Mouse (Mus musculus) testis, adult 2 months (tissue): ENCODE results near the gene Nup107. TPM values are rescaled to one million over a fixed set of nuclear protein-coding genes. Genes with fewer than 3 reads are reported as not detected.
"Not testable (repeated sequence)": the region's sequence is repeated elsewhere in the genome, so short reads cannot be mapped to it uniquely, and the experiment has no call there.

Source experiments
- H3K27ac ChIP-seq: fragments of 200-500 bp; 2 replicates; pipeline ENCODE4 v1.5.1; 2012; ENCODE audit warnings: low read depth, low read length; ENCODE audit not compliant: control insufficient read depth, insufficient read depth
- H3K27me3 ChIP-seq: fragments of 200-500 bp; 2 replicates; pipeline ENCODE4 v1.6.1; 2012; ENCODE audit warnings: mild to moderate bottlenecking, low read length, moderate library complexity; ENCODE audit not compliant: control insufficient read depth, insufficient read depth
- H3K36me3 ChIP-seq: fragments of 200-500 bp; 2 replicates; pipeline ENCODE4 v1.6.1; 2012; ENCODE audit warnings: mild to moderate bottlenecking, low read length; ENCODE audit not compliant: control insufficient read depth, insufficient read depth
- H3K4me1 ChIP-seq: fragments of 200-500 bp; 2 replicates; pipeline ENCODE4 v1.6.1; 2012; ENCODE audit warnings: low read length; ENCODE audit not compliant: control insufficient read depth, insufficient read depth
- H3K4me3 ChIP-seq: fragments of 200-500 bp; 2 replicates; pipeline ENCODE4 v1.5.1; 2012; ENCODE audit warnings: low read depth, mild to moderate bottlenecking, low read length, moderate library complexity, mixed read lengths; ENCODE audit not compliant: control insufficient read depth
- CTCF ChIP-seq: fragments of 200-500 bp; IDR thresholded peaks from 2 replicates; pipeline ENCODE4 v1.5.1; 2012; ENCODE audit warnings: low read depth, mild to moderate bottlenecking, inconsistent platforms, low read length, moderate library complexity; ENCODE audit not compliant: control insufficient read depth, insufficient read depth, insufficient replicate concordance
- POLR2A ChIP-seq: fragments of 200-500 bp; IDR thresholded peaks from 2 replicates; pipeline ENCODE4 v1.6.1; 2012; ENCODE audit warnings: low read depth, mild to moderate bottlenecking, inconsistent platforms, low read length, moderate library complexity; ENCODE audit not compliant: control insufficient read depth
- polyA plus RNA-seq: library from polyadenylated mRNA; depleted of rRNA; stranded (reverse); fragments of >200 nt; gene quantifications from 2 replicates; pipeline ENCODE4 v1.2.3, GENCODE M21; 2012

Nup107 gene
- polyA plus RNA-seq, 1 experiment: 16.8 TPM

DNA sequence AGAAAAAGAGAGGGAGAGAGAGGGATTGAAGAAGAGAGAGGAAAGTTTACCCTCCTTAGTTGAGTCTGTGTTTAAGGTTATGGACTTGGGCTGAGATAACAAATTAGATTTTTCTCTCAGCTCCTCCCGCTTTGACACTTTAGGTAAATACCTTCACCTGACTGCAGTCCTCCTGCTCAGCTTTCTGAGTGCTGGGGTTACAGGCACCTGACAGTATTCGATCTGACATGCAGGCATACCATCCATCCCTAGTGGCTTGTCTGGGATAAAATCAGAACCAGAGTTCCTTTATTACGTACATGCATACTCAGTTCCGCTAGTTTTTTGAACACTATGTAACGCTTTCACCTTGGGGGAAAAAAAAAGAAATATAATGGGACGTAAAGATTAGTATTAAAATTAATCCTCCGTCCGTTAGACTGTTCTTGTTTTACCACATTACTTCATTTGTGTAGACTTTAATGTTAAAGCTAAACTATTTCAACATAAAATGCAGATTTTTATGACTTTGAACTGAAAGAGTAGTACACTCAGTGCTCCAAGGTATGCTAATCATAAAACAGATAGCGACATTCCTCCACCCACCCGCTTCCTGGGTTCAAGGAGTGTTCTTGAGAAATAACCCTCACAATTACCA, 43.3 kb downstream of the Nup107 start:
- H3K27ac ChIP-seq: no peak overlapping the region
- H3K36me3 ChIP-seq: no peaks in the 10 kb centered on the region; the same call in 1 of the 2 replicates
- TF ChIP-seq CTCF (no peak), POLR2A (no peak)
- no peaks in the 10 kb centered on the region for H3K27me3 ChIP-seq
- H3K4me1 ChIP-seq: no peaks in the 10 kb centered on the region; the same call in none of the 2 replicates
- H3K4me3 ChIP-seq: no peak overlapping the region

DNA sequence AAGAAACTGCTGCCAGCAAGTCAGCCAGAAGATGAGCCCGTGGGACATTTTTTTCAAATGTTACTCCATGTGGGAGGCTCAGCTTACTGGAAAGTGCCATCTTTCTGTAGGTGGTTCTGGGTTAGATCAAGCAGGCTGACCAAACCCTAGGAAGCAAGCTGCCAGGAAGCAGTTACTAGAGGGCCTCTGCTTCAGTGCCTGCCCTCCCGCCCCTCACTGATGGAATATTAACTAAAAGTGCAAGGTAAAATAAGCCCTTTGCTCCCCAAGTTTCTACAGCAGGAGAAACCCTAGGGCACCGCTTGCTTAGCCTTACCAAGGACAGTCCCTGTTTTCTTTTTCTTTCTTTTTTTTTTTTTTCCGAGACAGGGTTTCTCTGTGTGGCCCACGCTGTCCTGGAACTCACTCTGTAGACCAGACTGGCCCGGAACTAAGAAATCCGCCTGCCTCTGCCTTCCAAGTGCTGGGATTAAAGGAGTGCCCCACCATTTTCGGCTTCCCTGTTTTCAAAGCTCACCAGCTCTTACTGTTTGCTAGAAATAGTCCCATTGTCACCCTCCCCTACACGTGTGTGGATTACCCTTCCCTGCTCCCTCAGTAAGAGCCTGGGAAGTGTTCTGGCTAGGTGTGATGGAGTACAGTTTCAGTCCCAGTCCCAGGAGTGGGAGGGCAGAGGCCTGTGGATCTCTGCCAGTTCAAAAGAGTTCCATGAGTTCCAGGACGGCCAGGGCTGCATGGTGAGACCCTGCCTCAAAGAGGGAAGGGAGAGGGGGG, 44.0 kb downstream of the Nup107 start:
- Histone ChIP-seq H3K4me1 (no peaks in the 10 kb centered on the region; the same call in none of the 2 replicates), H3K36me3 (no peaks in the 10 kb centered on the region; the same call in 1 of the 2 replicates), H3K4me3 (no peak overlapping the region), H3K27ac (no peak overlapping the region), H3K27me3 (no peaks in the 10 kb centered on the region)
- TF ChIP-seq CTCF: no peak

DNA sequence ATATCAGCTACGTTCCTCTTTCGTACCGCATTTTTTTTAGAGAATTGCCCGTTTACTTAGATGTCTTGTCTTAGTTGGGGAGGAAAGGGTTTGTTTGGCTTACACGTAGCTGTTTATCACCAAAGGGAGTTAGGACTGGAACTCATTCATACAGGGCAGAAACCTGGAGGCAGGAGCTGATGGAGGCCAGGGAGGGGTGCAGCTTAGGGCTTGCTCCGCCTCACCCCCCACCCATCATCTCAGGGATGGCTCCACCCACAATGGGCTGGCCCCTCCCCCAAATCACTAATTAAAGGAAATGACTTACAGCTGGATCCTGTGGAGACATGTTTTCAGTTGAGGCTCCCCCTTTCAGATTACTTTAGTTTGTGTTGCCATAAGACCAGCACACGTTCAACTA, 44.8 kb downstream of the Nup107 start:
- TF ChIP-seq CTCF (no peak), POLR2A (no peak)
- Histone ChIP-seq H3K4me3 (no peak overlapping the region; the same call in 1 of the 2 replicates), H3K4me1 (no peaks in the 10 kb centered on the region; the same call in none of the 2 replicates), H3K27me3 (no peaks in the 10 kb centered on the region), H3K27ac (no peak overlapping the region), H3K36me3 (no peaks in the 10 kb centered on the region; the same call in 1 of the 2 replicates)

DNA sequence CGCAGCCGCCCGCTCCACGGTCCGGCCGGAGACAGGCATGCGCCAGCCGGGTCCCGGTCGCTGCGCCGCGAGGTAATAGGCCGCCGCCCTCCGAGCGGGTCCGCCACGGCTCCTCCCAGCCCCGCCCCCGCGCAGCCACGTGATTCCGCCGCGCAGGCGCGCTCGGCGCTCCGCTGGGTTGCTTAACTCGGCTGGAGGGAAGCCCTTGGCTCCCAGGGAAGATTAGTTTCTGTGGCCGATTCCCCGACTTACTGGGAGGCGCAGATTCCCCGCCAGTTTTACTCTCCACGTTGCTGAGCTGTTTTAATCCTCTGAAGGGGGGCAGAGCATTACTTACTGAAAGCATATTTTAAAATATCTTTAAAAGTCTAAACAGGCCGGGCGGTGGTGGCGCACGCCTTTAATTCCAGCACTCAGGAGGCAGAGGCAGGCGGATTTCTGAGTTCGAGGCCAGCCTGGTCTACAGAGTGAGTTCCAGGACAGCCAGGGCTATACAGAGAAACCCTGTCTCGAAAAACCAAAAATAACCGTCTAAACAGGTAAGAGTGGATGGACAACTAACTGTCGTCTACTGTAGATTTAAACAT, 46.1 kb downstream of the Nup107 start, which contains the start of gene Slc35e3:
Slc35e3 (minus strand) TSS at position 69 of the 587 bp plus-strand sequence.
- TF ChIP-seq POLR2A (peak; percentile 44), CTCF (no peak)
- Histone ChIP-seq H3K4me3 (peak within 1 kb of the TSS; percentile 63), H3K27me3 (no peaks in the 10 kb centered on the region), H3K36me3 (no peaks in the 10 kb centered on the region; the same call in 1 of the 2 replicates), H3K27ac (peak within 1 kb of the TSS; percentile 38; the same call in 1 of the 2 replicates), H3K4me1 (no peaks in the 10 kb centered on the region; the same call in none of the 2 replicates)

DNA sequence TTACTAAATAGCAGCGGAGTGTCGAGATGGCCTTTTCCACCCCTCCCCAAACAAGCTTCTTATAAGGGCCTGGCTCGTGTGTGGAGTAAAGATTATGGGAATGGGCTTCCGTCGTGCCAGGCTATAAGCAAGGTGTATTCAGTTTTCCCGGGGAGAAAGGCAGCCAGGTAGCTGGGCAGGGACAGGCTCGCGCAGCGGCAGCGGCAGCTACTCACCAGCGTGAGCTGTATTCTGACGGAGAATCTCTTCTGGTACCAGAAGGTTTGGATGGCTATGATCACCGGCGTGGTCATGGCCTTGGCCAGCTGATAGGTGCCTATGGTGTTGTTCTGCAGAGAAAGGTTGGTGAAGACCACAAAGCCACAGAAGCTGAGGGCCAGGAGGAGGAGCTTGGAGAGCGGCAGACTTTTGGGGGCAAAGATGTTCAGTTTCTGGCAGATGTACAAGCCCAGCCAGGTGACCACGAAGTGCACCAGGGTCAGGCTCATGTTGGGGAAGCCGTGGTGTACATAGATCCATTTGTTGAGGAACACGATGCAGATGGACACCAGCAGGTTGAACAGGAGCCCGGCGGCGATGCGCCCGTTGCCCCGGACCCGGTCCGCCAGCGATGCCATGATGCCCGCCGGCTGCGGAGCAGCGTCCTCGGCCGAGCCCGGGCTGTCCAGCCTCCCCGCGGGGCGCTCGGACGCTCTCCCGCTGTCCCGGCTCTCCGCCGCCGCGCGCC, 46.8 kb downstream of the Nup107 start:
- not testable (repeated sequence) for H3K36me3 ChIP-seq, H3K27me3 ChIP-seq, H3K4me1 ChIP-seq, H3K27ac ChIP-seq
- H3K4me3 ChIP-seq: peak overlapping the region; percentile 63

DNA sequence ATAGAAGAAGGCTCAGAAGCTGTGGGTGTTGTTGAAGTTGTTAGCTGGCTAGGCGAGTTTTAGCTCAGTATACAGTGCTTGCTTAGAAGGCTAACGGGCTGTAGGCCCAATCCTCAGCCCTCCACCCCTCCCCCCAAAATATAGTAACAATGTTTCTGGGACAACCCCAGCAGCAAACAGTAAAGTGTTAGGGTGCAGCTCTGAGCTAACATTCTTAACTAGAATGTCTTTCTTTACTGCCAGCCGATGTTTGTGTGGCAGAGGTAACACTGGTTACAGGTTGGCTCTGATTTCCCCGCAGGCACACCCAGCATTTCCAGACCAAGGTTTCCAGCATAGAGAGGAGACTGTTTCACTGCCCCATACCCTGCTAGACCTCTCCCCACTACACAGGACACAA, 48.6 kb downstream of the Nup107 start:
- H3K36me3 ChIP-seq: no peaks in the 10 kb centered on the region
- TF ChIP-seq POLR2A (no peak), CTCF (no peak)
- H3K4me3 ChIP-seq: no peak overlapping the region
- no peak overlapping the region for H3K27ac ChIP-seq
- H3K27me3 ChIP-seq: no peaks in the 10 kb centered on the region
- no peaks in the 10 kb centered on the region; the same call in none of the 2 replicates for H3K4me1 ChIP-seq

DNA sequence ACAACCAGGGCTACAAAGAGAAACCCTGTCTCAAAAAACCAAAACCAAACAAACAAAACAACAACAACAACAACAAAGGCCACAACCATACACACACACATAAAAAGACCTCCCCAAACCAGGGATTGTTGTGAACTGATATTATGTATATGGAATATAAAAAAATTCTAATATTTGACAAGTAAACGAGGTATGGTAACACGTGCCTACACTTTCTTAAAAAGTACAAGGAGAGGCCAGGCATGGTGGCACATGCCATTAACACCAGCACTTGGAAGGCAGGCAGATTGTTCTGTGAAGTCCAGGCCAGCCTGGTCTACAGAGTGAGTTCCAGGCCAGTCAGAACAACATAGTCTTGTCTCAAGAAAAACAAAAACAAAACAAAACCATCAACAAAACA, 49.3 kb downstream of the Nup107 start:
- Histone ChIP-seq H3K4me1 (no peaks in the 10 kb centered on the region; the same call in none of the 2 replicates), H3K36me3 (peaks cover 2% of the 10 kb centered on the region; the same call in 1 of the 2 replicates), H3K27me3 (no peaks in the 10 kb centered on the region), H3K4me3 (no peak overlapping the region), H3K27ac (no peak overlapping the region)
- TF ChIP-seq CTCF: no peak
- no peak for TF ChIP-seq POLR2A
